Mouse (Mus musculus): ENCODE measurements around the gene Fam221b.

The Fam221b gene

DNA sequence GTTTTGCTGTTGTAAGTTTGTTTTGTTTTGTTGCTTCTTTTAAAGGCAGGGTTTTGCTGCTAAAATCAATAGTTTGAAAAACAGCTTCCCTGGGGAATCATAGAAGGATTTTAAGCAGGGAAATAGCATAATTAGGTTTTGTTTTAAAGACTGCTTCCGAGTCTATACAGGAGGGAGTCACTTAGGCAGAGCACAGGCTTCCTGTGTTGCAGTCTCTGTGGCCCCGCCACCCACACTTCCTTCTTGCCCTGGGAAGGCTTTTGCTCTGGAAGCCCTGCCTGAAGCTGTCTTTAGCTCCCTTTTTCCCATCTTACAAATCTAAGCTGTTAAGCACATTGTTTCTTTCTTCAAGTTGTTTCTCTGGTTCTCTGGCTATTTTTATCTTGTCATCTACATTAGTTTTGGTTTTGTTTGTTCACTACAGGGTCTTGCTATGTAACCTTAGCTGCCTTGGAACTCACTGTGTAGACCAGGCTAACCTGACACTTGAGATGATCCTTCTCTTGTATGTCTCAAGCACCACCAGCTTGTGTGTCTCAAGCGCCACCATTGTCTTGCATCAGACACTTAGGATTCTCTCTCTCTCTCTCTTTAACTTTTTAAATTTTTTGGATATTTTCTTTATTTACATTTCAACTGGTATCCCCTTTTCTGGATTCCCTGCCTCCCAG is 55.8 kb downstream of the Fam221b start:
- no peak for DNase-seq (ENCODE audit: low read depth)

GRCm38 (mm10) chr4:43612534-43612933 is 56.4 kb downstream of the Fam221b start:
- DNase-seq (ENCODE audit: low read depth) = no peak

All from c-Kit-positive CD71-negative TER-119-negative erythroid progenitor cells, embryonic 14.5 days (primary cell).